Mouse (Mus musculus): ENCODE data around the gene Gon7. TPM values are rescaled to one million over a fixed set of nuclear protein-coding genes. Genes with fewer than 3 reads are reported as not detected.

Gon7 gene
- total and polyA plus RNA-seq, 2 experiments from 2014 or later, result 1.8 to 17.2 TPM

DNA sequence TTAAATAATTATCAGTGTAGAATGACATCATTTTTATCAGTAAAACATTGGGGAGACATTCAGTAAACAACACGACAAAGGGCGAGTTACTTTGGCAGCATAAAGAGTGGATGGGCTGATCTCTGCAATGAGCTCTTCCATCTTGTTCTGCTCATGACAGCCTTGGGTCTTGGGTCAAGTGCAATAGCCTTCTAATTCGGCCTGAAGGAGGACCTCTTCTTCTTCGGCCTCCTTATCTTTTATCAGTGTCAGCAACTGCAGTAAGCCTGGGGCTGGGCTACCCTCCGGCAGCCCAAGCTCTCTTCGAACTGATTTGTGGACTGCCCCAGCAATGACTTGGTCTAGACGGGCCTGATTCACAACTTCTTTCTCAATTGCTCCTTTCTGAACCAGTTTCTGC lies 15.5 kb downstream of the Gon7 start:
- H3K9ac ChIP-seq (replicated peaks; ENCODE audit: low read depth, low read length), result no peak overlapping the region
- no peak overlapping the region for H3K4me3 ChIP-seq (ENCODE audit: low read depth, low read length)
- H3K36me3 ChIP-seq (replicated peaks; ENCODE audit: control insufficient read depth, insufficient read depth, low read length), result peaks cover 7% of the 10 kb centered on the region; the same call in 1 of the 2 replicates
- WGBS, result 63% methylated on average over 7 of the region's 7 CpGs
- peaks cover 13% of the 10 kb centered on the region for H3K4me1 ChIP-seq (ENCODE audit: control insufficient read depth, insufficient read depth)
- TF ChIP-seq CTCF (IDR thresholded peaks at IDR 0.05; ENCODE audit: low read depth), result no peak
- no peak for TF ChIP-seq EP300 (IDR thresholded peaks at IDR 0.05; ENCODE audit: low read depth)
- no peak overlapping the region for H3K4me2 ChIP-seq (ENCODE audit: low read depth, low read length)
- no peaks in the 10 kb centered on the region for H3K27me3 ChIP-seq (ENCODE audit: control insufficient read depth, insufficient read depth, low read length)
- no peak overlapping the region for H3K27ac ChIP-seq (ENCODE audit: low read depth)
- no peaks in the 10 kb centered on the region for H3K9me3 ChIP-seq (replicated peaks; ENCODE audit: control insufficient read depth, low read length)
- DNase-seq (ENCODE audit: low spot score) (no peak), ATAC-seq (ENCODE audit: insufficient read depth, low read depth) (no peak)

DNA sequence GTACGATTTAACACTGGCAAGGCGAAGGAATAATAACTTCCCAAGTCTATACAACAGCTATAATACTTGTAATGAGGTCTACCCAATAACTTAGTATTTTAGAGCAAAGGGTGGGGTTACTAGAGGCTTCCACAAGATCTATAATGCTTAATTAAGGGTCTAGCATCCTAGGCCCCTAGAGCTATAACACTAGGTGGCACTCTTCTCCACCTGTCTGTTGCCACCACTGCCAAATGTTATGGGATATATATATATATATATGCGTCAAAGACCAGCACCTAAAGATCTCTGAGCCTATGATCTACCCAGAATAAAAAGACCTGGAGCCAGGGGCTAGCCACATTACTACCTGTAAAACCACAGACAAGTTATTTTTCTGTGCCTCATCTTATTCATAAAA lies 17.3 kb downstream of the Gon7 start:
- Histone ChIP-seq H3K9me3 (replicated peaks; ENCODE audit: control insufficient read depth, low read length) (no peaks in the 10 kb centered on the region), H3K27me3 (ENCODE audit: control insufficient read depth, insufficient read depth, low read length) (no peaks in the 10 kb centered on the region), H3K36me3 (replicated peaks; ENCODE audit: control insufficient read depth, insufficient read depth, low read length) (no peaks in the 10 kb centered on the region), H3K9ac (replicated peaks; ENCODE audit: low read depth, low read length) (no peak overlapping the region), H3K27ac (ENCODE audit: low read depth) (no peak overlapping the region), H3K4me2 (ENCODE audit: low read depth, low read length) (no peak overlapping the region), H3K4me3 (ENCODE audit: low read depth, low read length) (no peak overlapping the region), H3K4me1 (ENCODE audit: control insufficient read depth, insufficient read depth) (peaks cover 13% of the 10 kb centered on the region)
- WGBS, result 61% methylated on average over 3 of the region's 3 CpGs
- peak; percentile 28 for DNase-seq (ENCODE audit: low spot score)
- TF ChIP-seq CTCF (IDR thresholded peaks at IDR 0.05; ENCODE audit: low read depth) (peak; percentile 54), EP300 (IDR thresholded peaks at IDR 0.05; ENCODE audit: low read depth) (no peak)
- ATAC-seq (ENCODE audit: insufficient read depth, low read depth), result no peak

DNA sequence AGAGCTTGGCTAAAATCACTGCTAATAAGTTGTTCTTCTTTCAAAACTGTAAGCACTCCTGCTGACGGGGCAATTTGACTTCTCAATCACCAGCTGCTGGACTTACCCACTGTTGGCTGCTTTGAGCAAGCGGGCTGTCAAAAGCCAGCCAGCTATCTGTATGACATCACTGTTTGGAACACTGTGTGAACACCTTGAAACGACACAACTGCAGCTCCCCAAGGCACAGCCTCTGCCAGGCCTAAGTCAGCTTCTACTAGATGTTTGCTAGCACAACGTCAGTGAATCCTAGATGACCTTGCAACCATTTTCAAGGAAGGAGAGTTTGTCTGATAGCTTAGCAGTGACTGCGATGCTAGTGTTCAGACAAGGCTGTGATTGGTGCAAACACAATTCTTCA lies 18.5 kb downstream of the Gon7 start:
- TF ChIP-seq EP300 (IDR thresholded peaks at IDR 0.05; ENCODE audit: low read depth), result no peak
- TF ChIP-seq CTCF (IDR thresholded peaks at IDR 0.05; ENCODE audit: low read depth), result no peak
- Histone ChIP-seq H3K27ac (ENCODE audit: low read depth) (no peak overlapping the region), H3K36me3 (replicated peaks; ENCODE audit: control insufficient read depth, insufficient read depth, low read length) (no peaks in the 10 kb centered on the region), H3K4me3 (ENCODE audit: low read depth, low read length) (no peak overlapping the region), H3K4me1 (ENCODE audit: control insufficient read depth, insufficient read depth) (peaks cover 7% of the 10 kb centered on the region), H3K9me3 (replicated peaks; ENCODE audit: control insufficient read depth, low read length) (no peaks in the 10 kb centered on the region), H3K9ac (replicated peaks; ENCODE audit: low read depth, low read length) (no peak overlapping the region), H3K4me2 (ENCODE audit: low read depth, low read length) (no peak overlapping the region), H3K27me3 (ENCODE audit: control insufficient read depth, insufficient read depth, low read length) (no peaks in the 10 kb centered on the region)
- DNase-seq (ENCODE audit: low spot score) (no peak), ATAC-seq (ENCODE audit: insufficient read depth, low read depth) (no peak)
- WGBS, result 39% methylated on average over 5 of the region's 5 CpGs

DNA sequence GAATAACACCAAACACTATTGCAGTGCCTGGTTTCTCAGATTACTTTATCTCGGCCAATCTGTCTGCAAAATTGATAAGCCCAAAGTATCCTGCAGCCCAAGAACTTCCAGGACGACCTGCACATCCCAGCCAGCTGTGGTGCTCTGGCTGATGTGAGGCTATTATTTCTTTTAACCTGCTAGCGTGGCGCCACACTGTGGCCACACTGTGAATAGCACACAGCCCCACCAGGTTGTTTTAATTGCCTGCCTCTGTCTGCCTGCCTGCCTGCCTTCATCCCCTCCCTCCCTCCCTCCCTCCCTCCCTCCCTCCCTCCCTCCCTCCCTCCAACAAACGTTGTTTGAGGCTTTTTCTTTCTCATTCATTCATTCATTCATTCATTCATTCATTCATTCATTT lies 24.2 kb downstream of the Gon7 start:
- 4% methylated on average over 5 of the region's 5 CpGs for WGBS
- H3K27me3 ChIP-seq (ENCODE audit: control insufficient read depth, insufficient read depth, low read length), result no peaks in the 10 kb centered on the region
- no peak overlapping the region for H3K9ac ChIP-seq (replicated peaks; ENCODE audit: low read depth, low read length)
- H3K4me1 ChIP-seq (ENCODE audit: control insufficient read depth, insufficient read depth), result peaks cover 7% of the 10 kb centered on the region; the same call in 1 of the 2 replicates
- ATAC-seq (ENCODE audit: insufficient read depth, low read depth) (no peak), DNase-seq (ENCODE audit: low spot score) (peak; percentile 41)
- H3K4me3 ChIP-seq (ENCODE audit: low read depth, low read length), result no peak overlapping the region
- no peak overlapping the region for H3K27ac ChIP-seq (ENCODE audit: low read depth)
- H3K36me3 ChIP-seq (replicated peaks; ENCODE audit: control insufficient read depth, insufficient read depth, low read length), result no peaks in the 10 kb centered on the region
- no peak overlapping the region for H3K4me2 ChIP-seq (ENCODE audit: low read depth, low read length)
- H3K9me3 ChIP-seq (replicated peaks; ENCODE audit: control insufficient read depth, low read length), result no peaks in the 10 kb centered on the region
- TF ChIP-seq EP300 (IDR thresholded peaks at IDR 0.05; ENCODE audit: low read depth) (no peak), CTCF (IDR thresholded peaks at IDR 0.05; ENCODE audit: low read depth) (peak; percentile 62)

DNA sequence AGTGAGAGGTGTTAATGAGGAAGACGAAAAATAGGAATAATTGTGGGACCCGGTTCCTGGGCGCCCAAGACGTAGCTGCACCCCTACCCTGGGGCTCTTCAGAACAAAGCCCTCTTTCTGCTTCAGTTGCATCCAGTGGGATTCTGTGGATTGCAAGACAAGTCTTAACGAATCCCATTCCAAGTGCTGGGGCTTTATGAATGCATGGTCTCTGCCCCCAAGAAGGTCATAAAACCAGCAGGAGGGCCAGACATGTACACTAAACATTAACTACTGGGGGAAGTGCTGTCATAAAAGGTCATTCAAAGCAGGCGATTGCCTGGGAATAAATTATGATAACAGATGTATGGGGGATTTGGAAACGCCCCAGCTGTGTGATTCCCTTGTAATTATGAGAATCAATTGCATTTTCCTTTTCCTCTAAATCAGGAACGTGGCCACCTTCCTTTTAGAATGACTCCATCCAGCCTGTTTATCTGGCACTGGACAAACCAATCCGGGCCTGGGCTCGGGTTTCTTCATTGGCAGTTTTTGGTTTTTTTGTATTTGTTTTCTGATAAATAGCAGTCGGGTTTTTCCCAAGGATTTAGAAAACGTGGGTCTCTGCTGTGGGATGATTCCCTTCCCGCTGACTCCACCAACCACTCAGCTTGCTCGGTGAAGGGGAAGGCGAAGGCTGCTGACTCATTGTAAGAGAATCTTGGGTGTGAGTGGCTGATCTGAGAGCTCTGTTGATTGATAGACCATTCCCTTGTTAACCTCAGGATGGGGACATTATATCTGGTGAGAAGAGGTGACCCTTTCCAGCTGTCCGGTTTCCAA lies 26.6 kb downstream of the Gon7 start:
- TF ChIP-seq CTCF (IDR thresholded peaks at IDR 0.05; ENCODE audit: low read depth), result no peak
- TF ChIP-seq EP300 (IDR thresholded peaks at IDR 0.05; ENCODE audit: low read depth), result no peak
- H3K4me3 ChIP-seq (ENCODE audit: low read depth, low read length), result no peak overlapping the region
- H3K9me3 ChIP-seq (replicated peaks; ENCODE audit: control insufficient read depth, low read length), result no peaks in the 10 kb centered on the region
- H3K4me2 ChIP-seq (ENCODE audit: low read depth, low read length), result peak overlapping the region; percentile 35; the same call in 1 of the 2 replicates
- DNase-seq (ENCODE audit: low spot score) (no peak), ATAC-seq (ENCODE audit: insufficient read depth, low read depth) (no peak)
- no peak overlapping the region for H3K9ac ChIP-seq (replicated peaks; ENCODE audit: low read depth, low read length)
- H3K4me1 ChIP-seq (ENCODE audit: control insufficient read depth, insufficient read depth), result peaks cover 7% of the 10 kb centered on the region; the same call in 1 of the 2 replicates
- WGBS, result 39% methylated on average over 16 of the region's 16 CpGs
- no peak overlapping the region for H3K27ac ChIP-seq (ENCODE audit: low read depth)
- H3K27me3 ChIP-seq (ENCODE audit: control insufficient read depth, insufficient read depth, low read length), result no peaks in the 10 kb centered on the region
- H3K36me3 ChIP-seq (replicated peaks; ENCODE audit: control insufficient read depth, insufficient read depth, low read length), result no peaks in the 10 kb centered on the region
